Mouse (Mus musculus): Measurements from ENCODE around the gene Notch1.

DNA sequence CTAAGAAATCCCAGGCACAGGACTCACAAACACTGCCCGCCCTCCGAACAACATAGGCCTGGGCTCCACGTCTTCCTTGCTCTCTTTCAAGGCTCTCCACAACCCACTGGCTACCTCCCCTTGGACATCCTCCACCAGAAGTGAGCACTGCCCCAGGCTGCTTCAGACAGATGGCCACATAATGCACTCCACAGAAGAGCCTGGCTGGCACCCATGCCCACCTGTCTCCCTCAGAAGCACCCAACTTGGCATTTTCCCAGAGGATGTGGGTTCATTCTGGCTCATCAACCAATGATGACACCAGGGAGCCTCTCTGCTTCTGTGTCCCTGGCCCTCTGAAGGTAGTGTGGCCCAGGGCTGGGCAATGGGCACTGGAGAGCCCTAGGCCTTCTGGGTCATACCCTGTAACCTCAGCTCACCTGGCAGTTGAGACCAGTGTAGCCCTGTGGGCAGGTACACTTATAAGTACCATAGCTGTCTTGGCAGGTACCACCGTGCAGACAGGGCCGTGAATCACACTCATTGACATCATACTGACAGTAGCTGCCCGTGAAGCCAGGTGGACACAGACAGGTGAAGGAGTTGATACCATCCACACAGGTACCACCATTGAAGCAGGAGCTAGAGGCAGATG lies 44.7 kb downstream of the Notch1 start:
- TF ChIP-seq POLR2A (IDR thresholded peaks at IDR 0.05; ENCODE audit: insufficient read length, low read depth) = no peak
- TF ChIP-seq MYOD1 (IDR thresholded peaks at IDR 0.05; ENCODE audit: control insufficient read depth in 1 of 3, insufficient read length in 2 of 3, low read depth in 2 of 3) = no peak
- TF ChIP-seq USF1 (IDR thresholded peaks at IDR 0.05; ENCODE audit: low read depth) = no peak
- TF ChIP-seq E2F4 (IDR thresholded peaks at IDR 0.05; ENCODE audit: insufficient read depth) = no peak
- no peak for TF ChIP-seq MYOG (IDR thresholded peaks at IDR 0.05; ENCODE audit: control insufficient read depth in 1 of 3, insufficient read depth in 1 of 3, insufficient read length in 2 of 3, low read depth in 2 of 3)
- no peak for TF ChIP-seq REST (IDR thresholded peaks at IDR 0.05; ENCODE audit: insufficient read depth, insufficient read length)
